Mouse (Mus musculus) myocyte (in vitro differentiated cells): ENCODE results near the gene Zcchc7. TPM values are rescaled to one million over a fixed set of nuclear protein-coding genes. Genes with fewer than 3 reads are reported as not detected.
A peak's percentile ranks its signal among the peaks of the same experiment; 100 is the strongest.

Experiments
- H3K27me3 ChIP-seq: one replicate; pipeline ENCODE4 v1.6.1; 2011; ENCODE audit not compliant: control insufficient read depth, insufficient read depth, insufficient read length
- H3K36me3 ChIP-seq: one replicate; pipeline ENCODE4 v1.6.1; 2011; ENCODE audit not compliant: control insufficient read depth, insufficient read depth
- H3K4me2 ChIP-seq: one replicate; pipeline ENCODE4 v1.6.1; 2011; ENCODE audit warnings: low read depth, control low read depth
- H3K4me3 ChIP-seq: one replicate; pipeline ENCODE4 v1.5.1; 2011; ENCODE audit warnings: mild to moderate bottlenecking, control low read depth, moderate library complexity
- H3K79me2 ChIP-seq: one replicate; pipeline ENCODE4 v1.6.1; 2011; ENCODE audit not compliant: control insufficient read depth, insufficient read depth
- H3ac ChIP-seq: one replicate; pipeline ENCODE4 v1.6.1; 2011; ENCODE audit not compliant: control insufficient read depth, insufficient read length
- CEBPB ChIP-seq: IDR thresholded peaks from 2 replicates; pipeline ENCODE4 v1.6.1; 2011; ENCODE audit warnings: mild to moderate bottlenecking, moderate library complexity; ENCODE audit not compliant: poor library complexity, insufficient read depth, severe bottlenecking
- E2F4 ChIP-seq: IDR thresholded peaks from one replicate; pipeline ENCODE4 v1.6.1; 2011; ENCODE audit warnings: mild to moderate bottlenecking, control low read depth, moderate library complexity; ENCODE audit not compliant: insufficient read depth
- MAX ChIP-seq: IDR thresholded peaks from one replicate; pipeline ENCODE4 v1.6.1; 2011; ENCODE audit warnings: low read depth, mild to moderate bottlenecking, control low read depth
- MYOD1 ChIP-seq, 3 experiments: IDR thresholded peaks; one replicate each; pipeline ENCODE4 v1.6.1; 2011; ENCODE audit warnings: control low read depth in 2 of 3, low read depth in 2 of 3, mild to moderate bottlenecking in 2 of 3, moderate library complexity in 1 of 3; ENCODE audit not compliant: insufficient read length in 2 of 3, control insufficient read depth in 1 of 3
- MYOG ChIP-seq, 3 experiments: IDR thresholded peaks; one replicate each; pipeline ENCODE4 v1.6.1; 2011; ENCODE audit warnings: control low read depth in 2 of 3, low read depth in 2 of 3, mild to moderate bottlenecking in 2 of 3; ENCODE audit not compliant: insufficient read length in 2 of 3, control insufficient read depth in 1 of 3, insufficient read depth in 1 of 3
- POLR2A ChIP-seq: IDR thresholded peaks from one replicate; pipeline ENCODE4 v1.6.1; 2011; ENCODE audit warnings: low read depth, mild to moderate bottlenecking, control low read depth, moderate library complexity; ENCODE audit not compliant: insufficient read length
- POLR2AphosphoS2 ChIP-seq: IDR thresholded peaks from one replicate; pipeline ENCODE4 v1.6.1; 2011; ENCODE audit warnings: low read depth, control low read depth; ENCODE audit not compliant: insufficient read length
- REST ChIP-seq: IDR thresholded peaks from one replicate; pipeline ENCODE4 v1.6.1; 2011; ENCODE audit warnings: mild to moderate bottlenecking, control low read depth, moderate library complexity; ENCODE audit not compliant: insufficient read depth, insufficient read length
- SRF ChIP-seq: IDR thresholded peaks from one replicate; pipeline ENCODE4 v1.6.1; 2011; ENCODE audit warnings: low read depth; ENCODE audit not compliant: control insufficient read depth, insufficient read length
- TCF12 ChIP-seq: IDR thresholded peaks from one replicate; pipeline ENCODE4 v1.6.1; 2011; ENCODE audit warnings: mild to moderate bottlenecking, control low read depth; ENCODE audit not compliant: poor library complexity, insufficient read depth, severe bottlenecking
- TCF3 ChIP-seq: IDR thresholded peaks from one replicate; pipeline ENCODE4 v1.6.1; 2011; ENCODE audit warnings: low read depth, control low read depth; ENCODE audit not compliant: insufficient read length
- USF1 ChIP-seq: IDR thresholded peaks from one replicate; pipeline ENCODE4 v1.6.1; 2011; ENCODE audit warnings: low read depth, mild to moderate bottlenecking, control low read depth, moderate library complexity
- polyA plus RNA-seq: library from polyadenylated mRNA; unstranded; fragments of >200 nt; fragmentation: generic; extraction: Trizol; gene quantifications from one replicate; pipeline ENCODE4 v1.2.1, GENCODE M21; 2012; ENCODE audit warnings: missing spikeins

Zcchc7 gene
- polyA plus RNA-seq, 1 experiment = 6.9 TPM

DNA sequence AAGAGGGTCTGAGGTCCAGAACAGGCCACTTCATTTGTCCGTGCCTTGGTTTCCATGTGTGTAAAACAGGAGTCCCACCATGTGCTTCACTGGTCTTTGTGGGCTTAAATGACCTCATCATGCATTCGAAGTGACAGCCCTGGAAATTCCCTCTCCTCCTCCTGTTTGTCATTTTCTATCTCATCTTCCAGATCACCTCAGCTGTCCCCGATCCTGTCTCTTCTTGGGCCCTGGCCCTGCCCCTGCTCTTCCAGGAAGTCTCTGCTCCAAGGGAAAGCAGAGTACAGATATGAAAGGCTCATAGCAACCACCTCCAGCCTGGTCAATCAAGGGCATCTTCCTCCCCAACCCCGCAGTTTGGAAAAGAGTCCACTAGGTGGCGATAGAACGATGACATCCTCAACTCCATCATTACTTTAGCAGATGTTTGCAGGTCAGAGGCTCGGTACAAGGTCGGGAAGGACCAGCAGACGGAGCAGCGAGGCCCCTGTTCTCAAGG is 215.0 kb downstream of the Zcchc7 start:
- TF ChIP-seq CEBPB = no peak
- no peak for TF ChIP-seq REST
- no peak for TF ChIP-seq MAX
- TF ChIP-seq USF1 = no peak
- TF ChIP-seq POLR2A = no peak
- Histone ChIP-seq H3K36me3 (no peaks in the 10 kb centered on the region), H3K27me3 (peaks cover 29% of the 10 kb centered on the region), H3K4me3 (no peak overlapping the region), H3K79me2 (no peaks in the 10 kb centered on the region), H3K4me2 (no peak overlapping the region), H3ac (no peak overlapping the region)

DNA sequence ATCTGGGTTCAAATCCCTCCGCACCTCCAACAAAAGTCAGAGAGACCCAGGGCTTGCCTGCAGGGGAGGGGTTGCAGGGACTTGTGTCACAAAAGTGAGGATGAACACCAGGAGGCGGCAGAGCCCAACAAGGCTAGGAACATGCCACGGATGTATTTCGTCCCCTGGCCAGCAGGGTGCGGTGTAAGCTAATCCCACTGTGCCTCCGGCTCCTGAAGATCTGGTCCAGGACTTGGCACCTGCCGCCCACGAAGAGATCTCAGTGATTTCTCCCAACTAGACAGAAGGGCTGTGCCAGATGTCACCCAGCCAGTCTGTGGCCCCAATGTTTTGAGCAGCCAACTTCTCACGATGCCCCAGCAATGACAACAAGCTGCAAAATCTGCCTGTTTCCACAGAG is 217.8 kb downstream of the Zcchc7 start:
- TF ChIP-seq POLR2A (no peak), MYOD1 (IDR thresholded peaks at IDR 0.05; ENCODE audit: control insufficient read depth in 1 of 3, insufficient read length in 2 of 3, low read depth in 2 of 3) (peak in 1 of 3 experiments; percentile 25), TCF3 (no peak), USF1 (no peak), SRF (peak; percentile 23), CEBPB (no peak), POLR2AphosphoS2 (no peak), MAX (no peak), E2F4 (no peak)
- no peaks in the 10 kb centered on the region for H3K36me3 ChIP-seq
- no peak overlapping the region for H3ac ChIP-seq
- peaks cover 6% of the 10 kb centered on the region for H3K27me3 ChIP-seq
- H3K4me3 ChIP-seq = no peak overlapping the region
- no peaks in the 10 kb centered on the region for H3K79me2 ChIP-seq
- peak overlapping the region; percentile 71 for H3K4me2 ChIP-seq

DNA sequence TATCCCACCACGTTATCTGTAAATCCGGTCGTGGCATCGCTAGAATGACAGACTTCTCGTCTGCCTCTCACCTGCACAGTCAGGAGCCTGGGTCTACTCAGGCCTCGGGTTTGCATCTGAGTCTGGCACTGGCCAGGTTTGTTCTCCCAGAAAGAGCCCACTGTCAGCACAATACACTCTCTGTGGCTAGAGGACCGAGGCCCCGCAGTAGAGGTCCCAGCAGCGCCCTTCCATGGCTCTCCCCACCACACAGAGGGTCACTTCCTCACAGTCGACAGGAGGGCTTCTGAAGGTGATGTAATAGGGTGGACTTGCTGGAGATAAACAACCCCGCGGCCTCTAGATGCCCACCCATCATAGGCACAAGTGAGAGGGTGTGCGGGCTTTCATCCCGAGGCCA is 218.2 kb downstream of the Zcchc7 start:
- Histone ChIP-seq H3K4me2 (peak overlapping the region; percentile 71), H3K27me3 (peaks cover 2% of the 10 kb centered on the region), H3ac (no peak overlapping the region), H3K79me2 (no peaks in the 10 kb centered on the region), H3K4me3 (no peak overlapping the region), H3K36me3 (no peaks in the 10 kb centered on the region)
- TF ChIP-seq TCF12 (no peak), SRF (no peak), MYOD1 (IDR thresholded peaks at IDR 0.05; ENCODE audit: control insufficient read depth in 1 of 3, insufficient read length in 2 of 3, low read depth in 2 of 3) (no peak), MAX (no peak), CEBPB (no peak), POLR2AphosphoS2 (no peak), REST (no peak), POLR2A (no peak), USF1 (no peak), TCF3 (no peak), E2F4 (no peak), MYOG (IDR thresholded peaks at IDR 0.05; ENCODE audit: control insufficient read depth in 1 of 3, insufficient read depth in 1 of 3, insufficient read length in 2 of 3, low read depth in 2 of 3) (no peak)

DNA sequence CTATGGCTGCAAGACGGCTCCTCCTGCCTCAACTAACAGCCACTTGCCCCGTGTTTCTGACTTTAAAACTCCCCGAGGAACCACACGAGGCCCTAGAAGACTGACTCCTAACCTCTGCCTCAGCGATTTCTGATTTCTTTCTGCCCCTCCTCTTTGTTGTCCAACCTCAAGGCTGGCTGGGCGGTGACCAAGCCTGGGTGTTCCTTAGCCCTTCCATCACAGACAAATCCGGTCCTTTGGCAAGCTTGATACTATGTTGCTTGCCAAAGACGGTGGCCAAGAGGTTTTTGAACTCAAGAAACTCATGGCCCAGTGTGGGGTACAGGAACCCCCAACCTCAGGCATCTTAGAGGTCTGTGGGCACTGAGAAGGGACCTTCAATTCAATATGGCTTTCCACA is 218.7 kb downstream of the Zcchc7 start:
- Histone ChIP-seq H3K4me3 (no peak overlapping the region), H3K4me2 (no peak overlapping the region), H3K79me2 (no peaks in the 10 kb centered on the region), H3K36me3 (no peaks in the 10 kb centered on the region), H3K27me3 (no peaks in the 10 kb centered on the region), H3ac (no peak overlapping the region)
- TF ChIP-seq POLR2AphosphoS2 (no peak), MAX (no peak), REST (no peak), TCF12 (no peak), TCF3 (no peak), E2F4 (no peak), SRF (no peak), CEBPB (no peak), MYOG (IDR thresholded peaks at IDR 0.05; ENCODE audit: control insufficient read depth in 1 of 3, insufficient read depth in 1 of 3, insufficient read length in 2 of 3, low read depth in 2 of 3) (no peak), MYOD1 (IDR thresholded peaks at IDR 0.05; ENCODE audit: control insufficient read depth in 1 of 3, insufficient read length in 2 of 3, low read depth in 2 of 3) (no peak), POLR2A (no peak), USF1 (no peak)

DNA sequence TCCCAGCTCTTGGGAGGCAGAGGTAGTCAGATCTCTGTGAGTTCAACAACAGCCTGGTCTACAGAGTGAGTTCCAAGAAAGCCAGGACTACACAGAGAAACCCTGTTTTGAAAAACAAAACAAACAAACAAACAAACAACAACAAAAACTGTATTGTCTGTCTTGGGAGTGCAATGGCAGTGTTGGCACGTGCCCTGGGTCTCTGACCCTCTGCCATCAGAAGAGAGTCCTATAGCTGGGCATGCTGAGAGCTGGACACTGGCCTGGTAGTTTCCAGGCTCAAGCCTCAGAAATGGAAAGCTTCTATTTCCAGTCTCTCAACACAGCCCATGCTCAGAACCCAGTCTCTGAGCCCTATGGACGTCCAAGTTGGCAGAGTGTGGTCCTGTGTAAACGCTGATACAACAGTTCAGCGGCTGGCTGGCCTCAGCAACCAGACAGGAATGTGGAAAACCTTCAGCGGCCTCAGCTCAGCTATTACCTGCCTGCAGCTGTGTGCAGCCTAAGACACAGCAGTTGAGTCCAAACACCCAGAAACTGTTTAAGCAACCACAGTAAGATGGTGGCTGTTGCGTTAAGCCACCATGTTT is 220.4 kb downstream of the Zcchc7 start:
- H3K27me3 ChIP-seq = no peaks in the 10 kb centered on the region

More for the DNA sequence above, 220.4 kb downstream of the Zcchc7 start:
- no peak overlapping the region for H3ac ChIP-seq
- no peaks in the 10 kb centered on the region for H3K79me2 ChIP-seq
- no peaks in the 10 kb centered on the region for H3K36me3 ChIP-seq
- no peak overlapping the region for H3K4me2 ChIP-seq
- no peak overlapping the region for H3K4me3 ChIP-seq
- TF ChIP-seq MAX (no peak), E2F4 (no peak), MYOD1 (IDR thresholded peaks at IDR 0.05; ENCODE audit: control insufficient read depth in 1 of 3, insufficient read length in 2 of 3, low read depth in 2 of 3) (no peak), MYOG (IDR thresholded peaks at IDR 0.05; ENCODE audit: control insufficient read depth in 1 of 3, insufficient read depth in 1 of 3, insufficient read length in 2 of 3, low read depth in 2 of 3) (no peak), POLR2A (no peak), TCF3 (no peak), TCF12 (no peak), POLR2AphosphoS2 (no peak), USF1 (no peak), CEBPB (no peak), REST (no peak), SRF (no peak)
